In the genomic region with DNA sequence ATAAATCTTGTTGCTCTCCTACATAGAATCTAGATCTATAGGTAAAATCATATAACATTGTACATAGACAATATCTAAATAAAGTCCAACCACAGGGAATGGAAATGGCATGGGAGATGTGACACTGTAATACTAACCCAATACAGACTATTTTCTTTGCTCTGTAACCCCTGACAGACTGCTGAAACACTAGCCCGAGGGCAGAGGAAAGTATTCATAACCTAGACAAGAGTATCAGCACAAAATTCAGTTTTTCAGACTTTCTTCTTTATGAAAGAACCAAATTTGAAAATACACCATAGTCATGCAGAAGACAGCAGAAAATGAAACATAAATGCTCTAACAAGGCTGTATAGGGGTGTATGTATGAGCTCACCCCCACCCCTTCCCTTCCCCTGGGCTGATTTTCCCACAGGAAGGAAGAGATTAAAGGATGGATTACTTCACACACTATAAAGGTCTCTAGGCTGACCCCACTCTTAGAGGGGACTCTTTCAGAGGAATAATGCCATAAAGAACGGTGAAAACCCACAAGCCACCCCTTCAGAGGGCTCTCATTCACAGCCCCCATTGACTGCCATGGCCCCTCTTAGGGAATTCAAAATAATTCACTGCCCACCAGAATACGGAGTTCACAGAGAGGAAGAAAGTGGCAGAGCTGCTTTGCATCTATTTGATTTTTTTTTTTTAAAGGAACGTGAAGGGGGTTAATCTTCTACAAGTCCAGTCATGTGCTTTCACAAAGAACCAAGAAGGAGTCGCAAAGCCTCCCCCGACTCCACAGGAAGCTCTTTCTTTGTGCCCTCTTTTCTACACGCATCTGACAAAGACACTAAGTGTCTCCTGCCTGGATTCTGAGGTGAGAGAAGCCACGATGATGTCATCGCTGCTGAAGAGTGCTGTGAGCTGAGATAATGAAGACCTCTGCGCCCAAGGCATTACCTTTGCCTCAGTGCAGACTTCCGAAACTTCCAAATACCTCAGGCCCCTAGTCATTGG, we compare ENCODE assay signal across 13 mouse cellular contexts.
DNase-seq lines count a peak whose midpoint lies in the region; ATAC-seq lines count a peak whose summit lies in the region.
"Had no signal": no experiment of that assay in that cellular context is flagged by ENCODE, and none has a peak within 500 bp of the region (broad histone marks: within the 10 kb centered on the region; RNA-seq: fewer than 3 reads in every experiment).

No protein-coding gene starts in this region.

- no peak overlapping the region for H3K4me3 ChIP-seq in liver, embryonic 13.5 days (replicated peaks)
- no peak overlapping the region for H3K4me3 ChIP-seq in liver, embryonic 12.5 days
- H3K4me3 ChIP-seq in forebrain, embryonic 14.5 days (ENCODE audit: low read depth, low read length), result no peak overlapping the region
- no peak overlapping the region for H3K4me3 ChIP-seq in midbrain, embryonic 11.5 days (ENCODE audit: low read depth, low read length)
- H3K4me3 ChIP-seq: left cerebral cortex, adult 2 months had no signal

- no peak overlapping the region for H3K27ac ChIP-seq in liver, embryonic 13.5 days
- H3K27ac ChIP-seq in liver, embryonic 12.5 days, result no peak overlapping the region
- no peak overlapping the region for H3K27ac ChIP-seq in forebrain, embryonic 14.5 days (ENCODE audit: low read depth, low read length)
- no peak overlapping the region for H3K27ac ChIP-seq in midbrain, embryonic 11.5 days (ENCODE audit: low read depth, low read length)
- H3K27ac ChIP-seq: left cerebral cortex, adult 2 months had no signal

- no peaks in the 10 kb centered on the region for H3K36me3 ChIP-seq in liver, embryonic 13.5 days
- no peaks in the 10 kb centered on the region for H3K36me3 ChIP-seq in liver, embryonic 12.5 days
- no peaks in the 10 kb centered on the region for H3K36me3 ChIP-seq in forebrain, embryonic 14.5 days (ENCODE audit: control insufficient read depth, insufficient read depth, low read length)
- no peaks in the 10 kb centered on the region for H3K36me3 ChIP-seq in midbrain, embryonic 11.5 days (ENCODE audit: control insufficient read depth, insufficient read depth, low read length)

- peak; percentile 51; the same call in 1 of the 2 replicates for ATAC-seq in liver, embryonic 13.5 days (ENCODE audit: low read depth)
- ATAC-seq in liver, embryonic 12.5 days, result no peak
- ATAC-seq in forebrain, embryonic 14.5 days, result peak; percentile 88
- ATAC-seq in midbrain, embryonic 11.5 days (ENCODE audit: low FRiP score), result peak; percentile 96
- ATAC-seq in frontal cortex, adult (ENCODE audit: low TSS enrichment), result no peak

- DNase-seq in liver, embryonic 13.5 days, result no peak
- peak; percentile 64 for DNase-seq in forebrain, embryonic 14.5 days (ENCODE audit: low spot score)
- DNase-seq in midbrain, embryonic 11.5 days (ENCODE audit: low spot score, missing footprints), result peak; percentile 92
- DNase-seq in spleen, postnatal 36 days (ENCODE audit: low spot score in 2 of 2), result no peak
- no peak for DNase-seq in kidney, adult 11 months
- DNase-seq: adrenal gland, postnatal 10 days; cerebellum, postnatal 14 days; kidney, adult 2 months; right cerebral cortex, adult 18-20 months; thymus, adult 2 months had no signal

- H3K4me1 ChIP-seq in liver, embryonic 13.5 days (replicated peaks), result no peaks in the 10 kb centered on the region
- H3K4me1 ChIP-seq in liver, embryonic 12.5 days, result 0 out of 2 replicates have a peak, but pooled peaks cover 5% of the 10 kb centered on the region
- 0 out of 2 replicates have a peak, but pooled peaks cover 6% of the 10 kb centered on the region for H3K4me1 ChIP-seq in forebrain, embryonic 14.5 days (ENCODE audit: control insufficient read depth, insufficient read depth, low read length)
- H3K4me1 ChIP-seq in midbrain, embryonic 11.5 days (ENCODE audit: control insufficient read depth, insufficient read depth, low read length), result peaks cover 8% of the 10 kb centered on the region

- no peak overlapping the region for H3K9ac ChIP-seq in liver, embryonic 13.5 days
- no peak overlapping the region for H3K9ac ChIP-seq in liver, embryonic 12.5 days
- no peak overlapping the region for H3K9ac ChIP-seq in forebrain, embryonic 14.5 days (ENCODE audit: low read length)
- no peak overlapping the region for H3K9ac ChIP-seq in midbrain, embryonic 11.5 days (ENCODE audit: low read length)

- WGBS in liver, embryonic 13.5 days (ENCODE audit: insufficient replicate concordance), result 30% methylated on average over 11 of the region's 11 CpGs
- WGBS in liver, embryonic 12.5 days (ENCODE audit: insufficient replicate concordance), result 29% methylated on average over 11 of the region's 11 CpGs
- WGBS in forebrain, embryonic 14.5 days, result 1% methylated on average over 11 of the region's 11 CpGs
- 6% methylated on average over 11 of the region's 11 CpGs for WGBS in midbrain, embryonic 11.5 days

- no peaks in the 10 kb centered on the region for H3K9me3 ChIP-seq in liver, embryonic 13.5 days (replicated peaks)
- no peaks in the 10 kb centered on the region for H3K9me3 ChIP-seq in liver, embryonic 12.5 days (replicated peaks)
- H3K9me3 ChIP-seq in forebrain, embryonic 14.5 days (replicated peaks; ENCODE audit: control insufficient read depth, low read length), result no peaks in the 10 kb centered on the region
- no peaks in the 10 kb centered on the region for H3K9me3 ChIP-seq in midbrain, embryonic 11.5 days (ENCODE audit: control insufficient read depth, low read length)

- no peaks in the 10 kb centered on the region for H3K27me3 ChIP-seq in liver, embryonic 13.5 days
- no peaks in the 10 kb centered on the region for H3K27me3 ChIP-seq in liver, embryonic 12.5 days (replicated peaks)
- no peaks in the 10 kb centered on the region for H3K27me3 ChIP-seq in forebrain, embryonic 14.5 days (replicated peaks; ENCODE audit: control insufficient read depth, insufficient read depth, low read length)
- H3K27me3 ChIP-seq in midbrain, embryonic 11.5 days (ENCODE audit: control insufficient read depth, insufficient read depth, low read length), result peaks cover 36% of the 10 kb centered on the region

- H3K4me2 ChIP-seq in liver, embryonic 13.5 days, result no peak overlapping the region
- H3K4me2 ChIP-seq in liver, embryonic 12.5 days, result no peak overlapping the region
- H3K4me2 ChIP-seq in forebrain, embryonic 14.5 days (ENCODE audit: low read length), result peak overlapping the region; percentile 25; the same call in 1 of the 2 replicates
- H3K4me2 ChIP-seq in midbrain, embryonic 11.5 days, result peak overlapping the region; percentile 16; the same call in 1 of the 2 replicates

Comparison
In these comparisons a context has a peak if more than half of its experiments do, and no peak if none do; other contexts are left out.
1. ATAC-seq: peak in liver, embryonic 13.5 days (single experiment), forebrain, embryonic 14.5 days (single experiment) and midbrain, embryonic 11.5 days (single experiment); none in liver, embryonic 12.5 days (single experiment) and frontal cortex, adult (single experiment).
2. DNase-seq: peak in forebrain, embryonic 14.5 days (single experiment) and midbrain, embryonic 11.5 days (single experiment); none in liver, embryonic 13.5 days (single experiment), spleen, postnatal 36 days (0 of 2) and kidney, adult 11 months (single experiment).
3. H3K4me2 ChIP-seq: peak in forebrain, embryonic 14.5 days (single experiment) and midbrain, embryonic 11.5 days (single experiment); none in liver, embryonic 13.5 days (single experiment) and liver, embryonic 12.5 days (single experiment).